Mouse (Mus musculus) erythroblast, embryonic 14.5 days (primary cell): ENCODE measurements at regions not wholly inside any gene's neighbourhood (a gene's known extent, or its start where the extent isn't known, plus 50 kb on each side); places are given as distances from the start of the nearest gene placed in this dataset.

Source experiments
- H3K27me3 ChIP-seq: 2 replicates; pipeline ENCODE4 v1.6.1; 2012; ENCODE audit warnings: inconsistent platforms; ENCODE audit not compliant: control insufficient read depth
- H3K36me3 ChIP-seq: 2 replicates; pipeline ENCODE4 v1.6.1; 2012; ENCODE audit warnings: mild to moderate bottlenecking, inconsistent platforms; ENCODE audit not compliant: control insufficient read depth
- H3K4me1 ChIP-seq: 2 replicates; pipeline ENCODE4 v1.6.1; 2012; ENCODE audit warnings: inconsistent platforms; ENCODE audit not compliant: control insufficient read depth
- H3K4me3 ChIP-seq: replicated peaks from 2 replicates; pipeline ENCODE3; 2012; ENCODE audit warnings: moderate library complexity, mild to moderate bottlenecking, inconsistent platforms
- H3K9me3 ChIP-seq: 2 replicates; pipeline ENCODE4 v1.6.1; 2012; ENCODE audit warnings: low read length, inconsistent platforms, mixed read lengths; ENCODE audit not compliant: control insufficient read depth
- GATA1 ChIP-seq: IDR thresholded peaks from 2 replicates; pipeline ENCODE4 v1.6.1; 2012; ENCODE audit warnings: low read length, inconsistent platforms, mixed read lengths
- TAL1 ChIP-seq: IDR thresholded peaks from 3 replicates; pipeline ENCODE4 v1.6.1; 2012; ENCODE audit warnings: low read length, inconsistent platforms, mixed read lengths

GRCm38 (mm10) chr11:31807461-31808215 is 64.4 kb upstream of the Cpeb4 start:
- Histone ChIP-seq H3K4me3 (no peak overlapping the region), H3K36me3 (peaks cover 30% of the 10 kb centered on the region)

DNA sequence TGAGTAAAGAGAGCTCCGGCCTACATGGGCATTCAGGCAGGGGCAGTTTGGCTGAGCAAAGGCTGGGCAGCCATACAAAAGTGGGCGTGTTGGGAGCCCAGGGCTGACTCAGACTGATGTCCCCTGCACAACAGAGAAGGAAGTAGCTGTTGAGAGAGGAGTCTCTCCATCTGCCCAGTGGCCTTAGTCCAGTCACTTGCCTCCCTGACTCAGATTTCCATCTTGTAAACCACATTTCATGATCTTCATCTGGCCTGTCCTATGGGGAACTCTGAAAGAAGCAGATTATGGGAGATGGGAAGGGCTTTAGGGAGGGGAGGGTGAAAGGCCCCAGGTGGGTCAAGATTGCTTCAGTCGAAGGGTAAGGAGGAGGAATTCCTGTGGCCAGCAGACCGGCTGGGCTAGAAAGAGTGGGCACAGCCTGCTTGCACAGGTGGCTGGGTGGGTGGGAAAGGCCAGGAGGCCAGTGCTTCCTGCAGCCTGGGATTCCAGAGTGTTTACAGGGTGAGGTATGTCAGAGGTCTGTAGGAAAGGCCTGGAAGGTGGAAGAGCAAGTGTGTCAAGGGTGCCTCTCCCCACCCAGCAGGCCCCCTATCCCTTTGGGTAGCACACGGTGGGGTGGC is 63.7 kb upstream of the Cpeb4 start:
- Histone ChIP-seq H3K4me1 (peaks cover 88% of the 10 kb centered on the region), H3K4me3 (no peak overlapping the region), H3K36me3 (peaks cover 28% of the 10 kb centered on the region), H3K27me3 (no peaks in the 10 kb centered on the region), H3K9me3 (peaks cover 8% of the 10 kb centered on the region)
- TF ChIP-seq TAL1 (no peak), GATA1 (no peak)

More at GRCm38 (mm10) chr11:31807461-31808215, 64.4 kb upstream of the Cpeb4 start:
- TF ChIP-seq GATA1: no peak
- TF ChIP-seq TAL1: no peak
- Histone ChIP-seq H3K9me3 (peaks cover 5% of the 10 kb centered on the region), H3K4me1 (peaks cover 90% of the 10 kb centered on the region), H3K27me3 (no peaks in the 10 kb centered on the region)

- H3K4me3 ChIP-seq: no peak overlapping the region
- TF ChIP-seq TAL1 (no peak), GATA1 (no peak)
- peaks cover 90% of the 10 kb centered on the region for H3K4me1 ChIP-seq
- peaks cover 29% of the 10 kb centered on the region for H3K36me3 ChIP-seq
- H3K27me3 ChIP-seq: no peaks in the 10 kb centered on the region
- H3K9me3 ChIP-seq: peaks cover 5% of the 10 kb centered on the region
Measured at GRCm38 (mm10) chr11:31810011-31810786, 61.8 kb upstream of the Cpeb4 start.

DNA sequence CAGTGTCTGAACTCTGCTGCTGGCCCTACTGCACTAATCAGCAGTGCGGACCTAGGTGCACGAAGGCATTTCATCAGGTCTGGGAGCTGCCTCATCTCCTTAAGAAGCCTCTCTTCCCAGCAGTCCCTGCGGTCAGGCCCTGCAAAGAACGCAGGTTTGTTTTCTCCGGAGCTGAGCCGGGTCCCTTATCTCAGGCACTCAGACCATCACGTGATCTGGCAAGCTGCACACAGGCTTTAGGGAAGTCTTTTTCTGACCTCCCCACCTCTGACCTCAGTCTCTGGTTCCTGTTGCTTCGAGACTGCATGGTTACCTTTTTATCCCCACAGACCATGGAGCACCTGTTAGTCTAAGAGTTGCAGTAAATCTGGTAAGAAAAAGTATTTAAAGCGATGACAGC is 59.8 kb upstream of the Cpeb4 start:
- peaks cover 4% of the 10 kb centered on the region for H3K9me3 ChIP-seq
- H3K4me1 ChIP-seq: peaks cover 91% of the 10 kb centered on the region
- TF ChIP-seq GATA1 (peak; percentile 96), TAL1 (peak; percentile 73)
- peaks cover 27% of the 10 kb centered on the region for H3K36me3 ChIP-seq
- peak overlapping the region; percentile 51 for H3K4me3 ChIP-seq
- peaks cover 4% of the 10 kb centered on the region for H3K27me3 ChIP-seq

GRCm38 (mm10) chr11:31814616-31815015 is 57.4 kb upstream of the Cpeb4 start:
- H3K36me3 ChIP-seq: peaks cover 17% of the 10 kb centered on the region
- peaks cover 78% of the 10 kb centered on the region for H3K4me1 ChIP-seq
- TF ChIP-seq TAL1 (no peak), GATA1 (no peak)
- no peak overlapping the region for H3K4me3 ChIP-seq
- peaks cover 4% of the 10 kb centered on the region for H3K9me3 ChIP-seq
- peaks cover 9% of the 10 kb centered on the region for H3K27me3 ChIP-seq

GRCm38 (mm10) chr11:31815855-31816488 is 56.0 kb upstream of the Cpeb4 start:
- TF ChIP-seq TAL1 (no peak), GATA1 (no peak)
- peaks cover 4% of the 10 kb centered on the region for H3K9me3 ChIP-seq
- H3K4me3 ChIP-seq: no peak overlapping the region
- peaks cover 13% of the 10 kb centered on the region for H3K27me3 ChIP-seq
- H3K36me3 ChIP-seq: peaks cover 13% of the 10 kb centered on the region
- peaks cover 76% of the 10 kb centered on the region for H3K4me1 ChIP-seq

- H3K27me3 ChIP-seq: peaks cover 15% of the 10 kb centered on the region
- no peaks in the 10 kb centered on the region for H3K9me3 ChIP-seq
- peaks cover 4% of the 10 kb centered on the region; the same call in 1 of the 2 replicates for H3K36me3 ChIP-seq
- no peak overlapping the region for H3K4me3 ChIP-seq
- H3K4me1 ChIP-seq: peaks cover 76% of the 10 kb centered on the region
- no peak for TF ChIP-seq GATA1
- no peak for TF ChIP-seq TAL1
Measured at GRCm38 (mm10) chr11:31818032-31818431, 54.0 kb upstream of the Cpeb4 start.

DNA sequence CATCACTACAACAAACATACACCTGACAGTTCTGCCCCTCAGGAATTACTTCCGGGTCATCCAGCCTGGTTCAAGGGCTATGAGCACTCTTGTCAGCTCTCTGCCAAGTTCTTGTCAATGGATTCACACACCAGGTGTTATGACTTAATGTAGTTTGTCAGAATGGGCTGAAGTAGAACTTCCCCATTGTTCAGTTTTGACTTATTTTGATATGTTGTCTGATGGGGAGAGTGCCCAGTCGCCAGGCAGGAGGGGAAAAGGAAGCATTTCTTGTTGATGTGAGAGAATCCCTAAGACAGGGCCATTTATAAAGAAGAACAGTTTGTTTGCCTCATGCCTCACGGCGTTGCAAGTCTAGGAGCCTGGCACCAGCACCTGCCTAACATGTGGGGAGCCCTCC is 52.0 kb upstream of the Cpeb4 start:
- TF ChIP-seq GATA1 (no peak), TAL1 (no peak)
- peaks cover 15% of the 10 kb centered on the region for H3K27me3 ChIP-seq
- H3K9me3 ChIP-seq: no peaks in the 10 kb centered on the region
- H3K36me3 ChIP-seq: no peaks in the 10 kb centered on the region
- H3K4me1 ChIP-seq: peaks cover 80% of the 10 kb centered on the region
- no peak overlapping the region for H3K4me3 ChIP-seq
